Mouse (Mus musculus): ENCODE measurements around the gene Crabp2. TPM values are rescaled to one million over a fixed set of nuclear protein-coding genes. Genes with fewer than 3 reads are reported as not detected.
"Not testable (repeated sequence)": the region's sequence is repeated elsewhere in the genome, so short reads cannot be mapped to it uniquely, and the experiment has no call there.

Gene Crabp2
- 30.7 and 44.1 TPM in 2 replicates for polyA plus RNA-seq (2014; fragmentation: Nextera tagmentation; extraction: Ambion mirVana)

DNA sequence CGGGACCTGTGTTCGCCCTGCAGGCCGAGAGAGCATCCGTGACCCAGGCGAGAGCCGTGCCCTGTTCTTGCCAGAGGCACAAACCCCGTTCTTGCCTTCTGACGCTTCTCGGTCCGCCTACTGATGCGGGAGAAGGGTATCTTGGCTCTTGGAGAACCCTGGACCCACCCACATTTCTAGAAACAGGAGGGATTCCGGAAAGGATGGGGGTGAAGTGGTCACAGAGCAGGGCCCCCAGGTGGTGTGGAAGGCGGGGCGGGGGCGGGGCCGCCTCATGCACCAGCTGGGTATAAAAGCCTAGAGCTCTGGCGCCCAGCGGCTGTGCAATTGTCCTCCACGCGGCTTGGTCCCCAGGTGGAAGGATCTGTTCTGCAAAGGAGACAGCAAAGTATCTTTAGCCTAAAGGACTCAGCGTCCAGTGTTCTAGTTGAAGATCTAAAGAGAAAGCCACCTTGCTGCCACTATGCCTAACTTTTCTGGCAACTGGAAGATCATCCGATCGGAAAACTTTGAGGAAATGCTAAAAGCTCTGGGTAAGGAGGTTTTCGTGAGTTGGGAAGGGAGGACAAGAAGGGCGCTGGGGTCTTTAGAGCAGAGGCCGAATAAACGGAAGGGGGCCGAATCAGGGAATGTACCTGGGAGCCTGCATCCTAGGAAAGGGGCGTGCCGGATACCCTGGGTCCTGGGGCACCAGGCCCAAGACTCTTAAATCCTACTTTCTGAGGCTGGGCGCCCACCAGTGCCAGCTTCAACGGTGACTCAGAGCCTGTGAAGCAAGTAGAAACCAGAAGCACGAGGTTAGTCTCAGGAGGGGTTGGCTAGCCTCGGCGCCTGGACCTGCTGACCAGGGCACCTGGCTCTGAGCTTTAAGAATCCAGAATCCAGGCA, at the start of gene Crabp2:
Gene Crabp2, plus strand, starts transcription at position 289 of the 888 bp plus-strand sequence.
- 3% methylated on average over 35 of the region's 35 CpGs for WGBS
- Histone ChIP-seq H3K27me3 (ENCODE audit: control insufficient read depth, insufficient read depth, low read length) (no peaks in the 10 kb centered on the region), H3K4me2 (replicated peaks; ENCODE audit: low read depth, low read length) (peak within 1 kb of the TSS; percentile 68), H3K9ac (replicated peaks; ENCODE audit: low read depth, low read length) (peak within 1 kb of the TSS; percentile 18; the same call in 1 of the 2 replicates), H3K4me1 (ENCODE audit: control insufficient read depth, insufficient read depth, low read length) (peaks cover 51% of the 10 kb centered on the region), H3K9me3 (ENCODE audit: control insufficient read depth, low read depth, low read length) (no peaks in the 10 kb centered on the region), H3K27ac (ENCODE audit: low read length) (0 out of 2 replicates have a peak within 1 kb of the TSS, but pooled peaks have one; percentile 33), H3K36me3 (ENCODE audit: control insufficient read depth, insufficient read depth, low read length) (peaks cover 2% of the 10 kb centered on the region), H3K4me3 (ENCODE audit: low read depth, low read length) (peak within 1 kb of the TSS; percentile 26)
- ATAC-seq (ENCODE audit: insufficient number of reproducible peaks, insufficient read depth, low FRiP score, low read depth) = no peak; the same call in 1 of the 2 replicates

DNA sequence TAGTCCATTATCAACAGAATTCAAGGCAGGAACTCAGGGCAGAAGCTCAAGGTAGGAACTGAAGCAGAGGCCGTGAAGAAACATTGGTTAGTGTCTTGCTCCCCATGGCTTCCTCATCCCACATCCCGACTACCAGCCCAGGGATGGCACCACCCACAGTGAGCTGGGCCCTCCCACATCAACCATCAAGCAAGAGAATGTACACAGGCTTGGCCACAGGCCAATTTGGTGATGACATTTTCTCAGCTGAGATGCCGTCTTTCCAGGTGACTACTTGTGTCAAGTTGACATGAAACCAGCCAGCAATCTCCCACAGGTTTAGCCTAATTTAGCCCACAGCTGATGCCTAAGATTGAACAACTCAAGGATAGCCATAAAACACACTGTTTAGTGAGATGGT, 49.2 kb upstream of the Crabp2 start:
- Histone ChIP-seq H3K27ac (ENCODE audit: low read length) (no peak overlapping the region), H3K4me2 (replicated peaks; ENCODE audit: low read depth, low read length) (no peak overlapping the region), H3K9me3 (ENCODE audit: control insufficient read depth, low read depth, low read length) (no peaks in the 10 kb centered on the region), H3K4me3 (ENCODE audit: low read depth, low read length) (no peak overlapping the region), H3K27me3 (ENCODE audit: control insufficient read depth, insufficient read depth, low read length) (no peaks in the 10 kb centered on the region), H3K36me3 (ENCODE audit: control insufficient read depth, insufficient read depth, low read length) (no peaks in the 10 kb centered on the region), H3K9ac (replicated peaks; ENCODE audit: low read depth, low read length) (no peak overlapping the region), H3K4me1 (ENCODE audit: control insufficient read depth, insufficient read depth, low read length) (no peaks in the 10 kb centered on the region)
- ATAC-seq (ENCODE audit: insufficient number of reproducible peaks, insufficient read depth, low FRiP score, low read depth) = no peak
- WGBS = 71% methylated on average over 3 of the region's 3 CpGs

DNA sequence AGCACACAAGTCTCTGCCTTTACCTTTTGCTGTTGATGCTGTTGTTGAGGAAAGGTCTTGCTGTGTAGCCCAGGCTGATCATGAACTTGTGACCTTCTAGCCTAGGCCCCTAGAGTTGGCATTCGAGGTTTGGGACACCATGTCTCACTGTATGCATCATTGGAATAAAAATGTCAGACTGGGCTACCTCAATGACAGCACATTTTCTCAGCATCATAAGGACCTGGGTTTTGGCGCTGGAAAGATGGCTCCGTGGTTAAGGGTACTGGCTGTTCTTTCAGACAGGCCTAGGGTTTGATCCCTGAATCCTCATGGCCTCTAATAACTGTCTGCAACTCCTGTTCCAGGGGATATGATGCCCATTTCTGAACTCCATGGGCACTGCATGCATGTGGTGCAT, 48.7 kb upstream of the Crabp2 start:
- H3K9ac ChIP-seq (replicated peaks; ENCODE audit: low read depth, low read length) = no peak overlapping the region
- WGBS = 75% methylated on average over 3 of the region's 3 CpGs
- no peak overlapping the region for H3K27ac ChIP-seq (ENCODE audit: low read length)
- H3K9me3 ChIP-seq (ENCODE audit: control insufficient read depth, low read depth, low read length) = no peaks in the 10 kb centered on the region
- no peaks in the 10 kb centered on the region for H3K4me1 ChIP-seq (ENCODE audit: control insufficient read depth, insufficient read depth, low read length)
- no peaks in the 10 kb centered on the region for H3K27me3 ChIP-seq (ENCODE audit: control insufficient read depth, insufficient read depth, low read length)
- H3K36me3 ChIP-seq (ENCODE audit: control insufficient read depth, insufficient read depth, low read length) = no peaks in the 10 kb centered on the region
- H3K4me2 ChIP-seq (replicated peaks; ENCODE audit: low read depth, low read length) = no peak overlapping the region
- no peak overlapping the region for H3K4me3 ChIP-seq (ENCODE audit: low read depth, low read length)
- ATAC-seq (ENCODE audit: insufficient number of reproducible peaks, insufficient read depth, low FRiP score, low read depth) = no peak

DNA sequence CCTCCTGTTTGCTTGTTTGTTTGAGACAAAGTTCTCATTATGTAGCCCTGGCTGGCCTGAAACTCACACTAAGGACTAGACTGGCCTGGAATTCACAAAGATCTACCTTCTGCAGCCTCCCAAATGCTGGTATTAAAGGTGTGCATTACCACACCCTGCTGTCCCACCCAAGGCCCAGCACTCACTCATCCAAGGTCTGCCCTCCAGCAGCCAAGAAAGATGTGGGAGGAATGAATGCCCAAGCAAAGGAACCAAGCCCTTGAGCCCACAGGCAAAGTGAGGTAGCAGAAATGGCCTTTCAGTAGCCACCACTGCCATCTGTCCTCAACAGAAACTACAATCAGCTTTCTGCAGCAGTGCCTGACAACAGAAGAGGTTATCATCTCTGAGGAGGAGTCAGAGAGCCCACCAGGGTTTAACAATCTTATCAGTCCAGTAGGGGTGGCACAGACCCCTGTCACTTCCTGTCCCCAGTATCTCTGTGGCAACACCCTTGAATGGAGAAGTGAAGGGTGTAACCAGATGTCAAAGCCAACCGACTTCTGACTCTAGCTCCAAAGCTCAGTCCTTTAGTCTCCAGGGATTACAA, 47.3 kb upstream of the Crabp2 start:
- Histone ChIP-seq H3K9ac (replicated peaks; ENCODE audit: low read depth, low read length) (no peak overlapping the region), H3K27ac (ENCODE audit: low read length) (no peak overlapping the region), H3K4me2 (replicated peaks; ENCODE audit: low read depth, low read length) (no peak overlapping the region), H3K4me3 (ENCODE audit: low read depth, low read length) (no peak overlapping the region), H3K27me3 (ENCODE audit: control insufficient read depth, insufficient read depth, low read length) (no peaks in the 10 kb centered on the region), H3K4me1 (ENCODE audit: control insufficient read depth, insufficient read depth, low read length) (no peaks in the 10 kb centered on the region), H3K9me3 (ENCODE audit: control insufficient read depth, low read depth, low read length) (no peaks in the 10 kb centered on the region), H3K36me3 (ENCODE audit: control insufficient read depth, insufficient read depth, low read length) (no peaks in the 10 kb centered on the region)
- ATAC-seq (ENCODE audit: insufficient number of reproducible peaks, insufficient read depth, low FRiP score, low read depth) = no peak
- 28% methylated on average over 1 of the region's 1 CpGs for WGBS

DNA sequence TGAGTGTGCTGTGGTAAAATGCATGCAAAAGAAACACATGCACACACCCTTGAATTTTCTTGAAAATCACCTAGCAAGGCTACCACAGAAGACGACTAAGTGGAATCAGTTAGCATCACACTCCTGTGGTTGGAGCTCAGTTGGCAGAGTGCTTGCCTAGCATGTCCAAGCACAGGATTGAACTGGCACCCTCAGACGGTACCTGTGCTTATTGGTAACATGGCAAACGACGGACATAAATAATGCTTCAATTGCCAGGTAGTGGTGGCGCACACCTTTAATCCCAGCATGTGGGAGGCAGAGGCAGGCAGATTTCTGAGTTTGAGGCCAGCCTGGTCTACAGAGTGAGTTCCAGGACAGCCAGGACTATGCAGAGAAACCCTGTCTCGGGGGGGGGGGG, 46.5 kb upstream of the Crabp2 start:
- H3K27ac ChIP-seq (ENCODE audit: low read length); H3K4me1 ChIP-seq (ENCODE audit: control insufficient read depth, insufficient read depth, low read length); ATAC-seq (ENCODE audit: insufficient number of reproducible peaks, insufficient read depth, low FRiP score, low read depth); H3K9me3 ChIP-seq (ENCODE audit: control insufficient read depth, low read depth, low read length); H3K9ac ChIP-seq (replicated peaks; ENCODE audit: low read depth, low read length); H3K36me3 ChIP-seq (ENCODE audit: control insufficient read depth, insufficient read depth, low read length); H3K4me3 ChIP-seq (ENCODE audit: low read depth, low read length); H3K27me3 ChIP-seq (ENCODE audit: control insufficient read depth, insufficient read depth, low read length); H3K4me2 ChIP-seq (replicated peaks; ENCODE audit: low read depth, low read length): not testable (repeated sequence)
- WGBS = 86% methylated on average over 5 of the region's 6 CpGs

DNA sequence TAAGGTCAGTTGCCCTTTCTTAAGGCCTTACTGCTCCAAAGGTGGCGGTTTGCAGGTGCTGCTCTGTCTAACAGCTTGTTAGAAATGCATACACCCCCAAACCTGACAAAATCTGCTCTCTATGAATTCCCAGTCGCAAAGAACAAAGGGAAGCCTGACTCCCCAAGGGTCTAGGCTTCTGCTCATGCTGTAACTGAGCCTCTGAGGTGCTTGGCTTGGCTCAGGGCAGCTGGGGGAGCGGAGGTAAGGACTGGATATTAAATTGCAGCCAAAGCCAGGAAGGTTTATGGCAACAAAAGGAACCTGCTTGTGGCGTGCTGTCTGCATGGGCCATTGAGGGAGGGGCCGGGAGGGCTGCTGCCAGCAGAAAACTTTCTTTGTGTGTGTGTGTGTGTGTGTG, 44.6 kb upstream of the Crabp2 start:
- ATAC-seq (ENCODE audit: insufficient number of reproducible peaks, insufficient read depth, low FRiP score, low read depth) = no peak
- no peak overlapping the region for H3K9ac ChIP-seq (replicated peaks; ENCODE audit: low read depth, low read length)
- H3K4me2 ChIP-seq (replicated peaks; ENCODE audit: low read depth, low read length) = no peak overlapping the region
- no peaks in the 10 kb centered on the region for H3K36me3 ChIP-seq (ENCODE audit: control insufficient read depth, insufficient read depth, low read length)
- H3K4me1 ChIP-seq (ENCODE audit: control insufficient read depth, insufficient read depth, low read length) = peaks cover 12% of the 10 kb centered on the region
- H3K4me3 ChIP-seq (ENCODE audit: low read depth, low read length) = no peak overlapping the region
- no peaks in the 10 kb centered on the region for H3K9me3 ChIP-seq (ENCODE audit: control insufficient read depth, low read depth, low read length)
- WGBS = 50% methylated on average over 5 of the region's 5 CpGs
- no peak overlapping the region for H3K27ac ChIP-seq (ENCODE audit: low read length)
- no peaks in the 10 kb centered on the region for H3K27me3 ChIP-seq (ENCODE audit: control insufficient read depth, insufficient read depth, low read length)

DNA sequence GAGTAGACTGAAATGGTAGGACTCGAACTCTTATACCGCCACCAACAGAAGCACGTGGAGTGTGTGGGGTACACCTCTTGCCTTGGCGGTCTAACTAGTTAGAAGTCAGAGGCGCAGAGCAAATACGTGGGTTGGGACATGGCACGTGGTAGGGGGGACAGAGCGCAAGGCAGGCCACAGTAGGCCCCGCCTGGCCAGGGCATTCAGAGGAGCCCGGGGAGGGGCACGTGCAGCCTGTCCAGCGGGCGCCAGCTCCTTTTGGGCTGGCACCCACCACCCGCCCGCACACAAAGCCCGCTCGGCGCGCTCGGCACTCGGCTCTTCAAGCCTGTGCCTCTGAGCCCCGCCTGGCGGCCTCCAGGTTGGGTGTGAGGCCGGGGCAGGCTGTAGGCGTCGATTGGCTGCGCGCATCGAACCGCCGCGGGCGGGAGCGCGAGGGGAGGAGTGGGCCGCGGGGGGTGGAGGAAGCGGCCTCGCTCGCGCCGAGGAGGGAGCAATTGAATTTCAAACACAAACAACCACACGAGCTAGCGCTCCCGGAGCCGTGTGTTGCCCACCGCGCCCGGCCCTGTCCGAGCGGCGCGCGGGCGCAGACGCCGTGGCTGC, 42.5 kb upstream of the Crabp2 start, which contains the start of gene Hdgf:
Gene Hdgf, plus strand, starts transcription at position 442 of the 606 bp plus-strand sequence.
- no peaks in the 10 kb centered on the region for H3K27me3 ChIP-seq (ENCODE audit: control insufficient read depth, insufficient read depth, low read length)
- peak within 1 kb of the TSS; percentile 99 for H3K4me3 ChIP-seq (ENCODE audit: low read depth, low read length)
- no peaks in the 10 kb centered on the region for H3K9me3 ChIP-seq (ENCODE audit: control insufficient read depth, low read depth, low read length)
- peak within 1 kb of the TSS; percentile 99 for H3K9ac ChIP-seq (replicated peaks; ENCODE audit: low read depth, low read length)
- H3K4me2 ChIP-seq (replicated peaks; ENCODE audit: low read depth, low read length) = peak within 1 kb of the TSS; percentile 92
- H3K36me3 ChIP-seq (ENCODE audit: control insufficient read depth, insufficient read depth, low read length) = no peaks in the 10 kb centered on the region
- peaks cover 32% of the 10 kb centered on the region for H3K4me1 ChIP-seq (ENCODE audit: control insufficient read depth, insufficient read depth, low read length)
- ATAC-seq (ENCODE audit: insufficient number of reproducible peaks, insufficient read depth, low FRiP score, low read depth) = peak; percentile 91
- WGBS = under 1% methylated on average over 57 of the region's 57 CpGs
- peak within 1 kb of the TSS; percentile 97 for H3K27ac ChIP-seq (ENCODE audit: low read length)

DNA sequence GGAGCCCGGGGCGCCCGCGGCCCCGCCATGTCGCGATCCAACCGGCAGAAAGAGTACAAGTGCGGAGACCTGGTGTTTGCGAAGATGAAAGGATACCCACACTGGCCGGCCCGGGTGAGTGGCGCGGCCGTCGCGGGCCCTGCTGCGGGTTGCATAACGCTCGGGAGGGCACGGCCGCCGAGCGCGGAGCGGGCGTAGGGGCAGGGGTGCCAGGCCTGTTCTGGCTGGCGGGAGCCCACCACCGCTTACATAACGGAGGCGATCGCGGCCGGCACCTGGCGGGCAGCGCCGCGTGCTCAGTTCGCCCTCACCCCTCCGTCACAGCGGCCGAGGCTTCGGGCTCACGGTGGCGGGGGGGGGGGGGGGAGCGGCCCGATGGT, 41.9 kb upstream of the Crabp2 start:
- Histone ChIP-seq H3K4me1 (ENCODE audit: control insufficient read depth, insufficient read depth, low read length) (peaks cover 34% of the 10 kb centered on the region), H3K27ac (ENCODE audit: low read length) (peak overlapping the region; percentile 97), H3K4me2 (replicated peaks; ENCODE audit: low read depth, low read length) (peak overlapping the region; percentile 92), H3K9me3 (ENCODE audit: control insufficient read depth, low read depth, low read length) (no peaks in the 10 kb centered on the region), H3K9ac (replicated peaks; ENCODE audit: low read depth, low read length) (peak overlapping the region; percentile 99), H3K27me3 (ENCODE audit: control insufficient read depth, insufficient read depth, low read length) (no peaks in the 10 kb centered on the region), H3K36me3 (ENCODE audit: control insufficient read depth, insufficient read depth, low read length) (no peaks in the 10 kb centered on the region), H3K4me3 (ENCODE audit: low read depth, low read length) (peak overlapping the region; percentile 99)
- ATAC-seq (ENCODE audit: insufficient number of reproducible peaks, insufficient read depth, low FRiP score, low read depth) = no peak
- WGBS = under 1% methylated on average over 23 of the region's 47 CpGs

Measured in stomach, embryonic 14.5 days (tissue).